In the genomic region with DNA sequence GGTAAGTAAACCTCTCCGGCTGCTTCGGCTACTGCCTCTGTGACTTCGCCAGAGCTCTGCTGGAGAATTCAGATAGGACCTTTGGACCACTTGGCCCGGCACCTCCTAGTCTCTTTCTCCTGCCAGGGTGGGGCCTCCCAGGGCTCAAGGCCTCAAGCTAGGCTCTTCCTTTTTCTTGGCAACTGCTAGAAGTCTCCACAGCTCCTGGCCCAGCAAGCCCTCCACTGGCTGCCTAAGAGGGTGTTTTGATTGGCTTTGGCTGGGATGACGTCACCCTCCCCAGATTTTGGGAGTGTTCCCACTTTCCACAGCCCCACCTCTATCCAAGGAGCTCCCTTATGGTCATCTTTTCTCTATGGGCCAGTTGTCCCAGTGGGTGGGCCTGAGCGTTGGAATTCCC, we compare ENCODE assay signal across 7 mouse cellular contexts.
DNase-seq lines count a peak whose midpoint lies in the region; ATAC-seq and TF ChIP-seq lines count a peak whose summit lies in the region.

No protein-coding gene starts in this region.

- H3K9me3 ChIP-seq in embryonic facial prominence, embryonic 15.5 days (replicated peaks), result no peaks in the 10 kb centered on the region
- no peaks in the 10 kb centered on the region for H3K9me3 ChIP-seq in intestine, embryonic 15.5 days
- no peaks in the 10 kb centered on the region for H3K9me3 ChIP-seq in lung, postnatal 0 days (ENCODE audit: low read length)

- H3K4me2 ChIP-seq in embryonic facial prominence, embryonic 15.5 days (replicated peaks), result no peak overlapping the region
- no peak overlapping the region for H3K4me2 ChIP-seq in intestine, embryonic 15.5 days (replicated peaks)
- no peak overlapping the region for H3K4me2 ChIP-seq in lung, postnatal 0 days (replicated peaks; ENCODE audit: low read depth, low read length)

- no peak for TF ChIP-seq CTCF in lung, postnatal 0 days (IDR thresholded peaks at IDR 0.05)

- peak overlapping the region; percentile 5; the same call in 1 of the 2 replicates for H3K27ac ChIP-seq in embryonic facial prominence, embryonic 15.5 days (replicated peaks)
- H3K27ac ChIP-seq in intestine, embryonic 15.5 days, result 0 out of 2 replicates have a peak overlapping the region, but pooled peaks have one; percentile 11
- peak overlapping the region; percentile 28; the same call in 1 of the 2 replicates for H3K27ac ChIP-seq in lung, postnatal 0 days (ENCODE audit: low read length)

- H3K36me3 ChIP-seq in embryonic facial prominence, embryonic 15.5 days, result no peaks in the 10 kb centered on the region
- H3K36me3 ChIP-seq in intestine, embryonic 15.5 days, result no peaks in the 10 kb centered on the region
- no peaks in the 10 kb centered on the region for H3K36me3 ChIP-seq in lung, postnatal 0 days (ENCODE audit: insufficient read depth, low read length)

- TF ChIP-seq EP300 in lung, postnatal 0 days (IDR thresholded peaks at IDR 0.05), result no peak; the same call in 1 of the 2 replicates

- peaks cover 8% of the 10 kb centered on the region for H3K4me1 ChIP-seq in embryonic facial prominence, embryonic 15.5 days
- H3K4me1 ChIP-seq in intestine, embryonic 15.5 days (replicated peaks), result peaks cover 8% of the 10 kb centered on the region
- H3K4me1 ChIP-seq in lung, postnatal 0 days (ENCODE audit: insufficient read depth, low read depth, low read length), result peaks cover 7% of the 10 kb centered on the region; the same call in 1 of the 2 replicates

- DNase-seq in 3T3-L1 (ENCODE audit: low read depth, low spot score) (peak; percentile 88), adipocyte (ENCODE audit: low spot score) (peak; percentile 91)
- DNase-seq in lung, postnatal 0 days (ENCODE audit: low spot score), result peak; percentile 84
- DNase-seq in c-Kit-positive CD71-positive TER-119-positive erythroid progenitor cells, embryonic 14.5 days (ENCODE audit: low spot score), result no peak
- DNase-seq in T-cell, adult 2 months (ENCODE audit: low spot score), result no peak

- H3K4me3 ChIP-seq in embryonic facial prominence, embryonic 15.5 days (replicated peaks), result no peak overlapping the region
- no peak overlapping the region for H3K4me3 ChIP-seq in intestine, embryonic 15.5 days (replicated peaks)
- no peak overlapping the region for H3K4me3 ChIP-seq in lung, postnatal 0 days (ENCODE audit: low read depth, low read length)

- ATAC-seq in embryonic facial prominence, embryonic 15.5 days (ENCODE audit: insufficient number of reproducible peaks, low FRiP score, low TSS enrichment, low read depth), result no peak; the same call in 1 of the 2 replicates
- peak; percentile 74 for ATAC-seq in intestine, embryonic 15.5 days
- ATAC-seq in lung, postnatal 0 days, result peak; percentile 66

- no peaks in the 10 kb centered on the region for H3K27me3 ChIP-seq in embryonic facial prominence, embryonic 15.5 days
- no peaks in the 10 kb centered on the region for H3K27me3 ChIP-seq in intestine, embryonic 15.5 days (replicated peaks)
- no peaks in the 10 kb centered on the region for H3K27me3 ChIP-seq in lung, postnatal 0 days (replicated peaks; ENCODE audit: insufficient read depth, low read length)

- no peak overlapping the region for H3K9ac ChIP-seq in embryonic facial prominence, embryonic 15.5 days
- no peak overlapping the region for H3K9ac ChIP-seq in intestine, embryonic 15.5 days
- no peak overlapping the region for H3K9ac ChIP-seq in lung, postnatal 0 days (replicated peaks; ENCODE audit: low read depth)

- 80% methylated on average over 6 of the region's 6 CpGs for WGBS in embryonic facial prominence, embryonic 15.5 days
- WGBS in intestine, embryonic 15.5 days, result 56% methylated on average over 6 of the region's 6 CpGs
- 58% methylated on average over 6 of the region's 6 CpGs for WGBS in lung, postnatal 0 days

Comparison
In these comparisons a context has a peak if more than half of its experiments do, and no peak if none do; other contexts are left out.
1. DNase-seq: peak in 3T3-L1 (single experiment), adipocyte (single experiment) and lung, postnatal 0 days (single experiment); none in c-Kit-positive CD71-positive TER-119-positive erythroid progenitor cells, embryonic 14.5 days (single experiment) and T-cell, adult 2 months (single experiment).
2. Peak in every context shown above with its lines, with median percentiles within 50 percentile points of each other: H3K27ac ChIP-seq.